Mouse (Mus musculus): ENCODE data around the gene Stxbp1.

Stxbp1 gene

DNA sequence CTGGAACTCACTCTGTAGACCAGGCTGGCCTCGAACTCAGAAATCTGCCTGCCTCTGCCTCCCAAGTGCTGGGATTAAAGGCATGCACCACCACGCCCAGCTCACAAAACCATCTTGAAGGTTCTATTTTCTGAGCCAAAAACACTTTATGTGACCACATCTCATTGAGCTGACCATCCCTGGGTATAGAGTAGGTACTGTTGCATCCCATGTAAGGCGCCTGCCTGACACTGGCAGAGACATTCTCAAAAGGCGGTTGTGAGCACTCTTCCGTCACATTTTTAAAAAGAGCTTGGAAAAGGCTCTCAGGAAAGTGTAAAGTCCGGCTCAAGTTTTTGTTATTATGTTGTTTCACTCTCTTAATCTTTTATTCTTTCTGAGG is 90.4 kb downstream of the Stxbp1 start:
- no peak for DNase-seq (ENCODE audit: inconsistent ontology term)

DNA sequence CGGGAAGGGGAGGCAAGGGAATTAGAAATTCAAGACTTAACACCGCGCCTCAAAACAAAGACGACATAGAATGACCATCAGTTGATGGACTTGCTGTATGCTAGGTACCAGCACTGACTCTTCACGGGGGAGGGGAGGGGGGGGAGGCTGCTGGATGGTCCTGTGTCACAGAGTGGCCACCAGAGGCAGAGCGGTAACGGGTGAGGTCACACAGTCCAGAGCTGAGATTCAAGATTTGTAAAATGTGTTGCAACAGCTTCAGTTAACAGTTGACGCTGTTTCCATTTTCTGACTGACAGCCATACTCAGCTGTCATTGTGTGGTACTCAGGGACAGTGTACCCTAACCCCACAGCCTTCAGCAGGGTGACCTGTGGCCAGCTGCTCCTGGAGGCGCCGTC is 94.9 kb downstream of the Stxbp1 start:
- no peak for DNase-seq (ENCODE audit: inconsistent ontology term)

DNA sequence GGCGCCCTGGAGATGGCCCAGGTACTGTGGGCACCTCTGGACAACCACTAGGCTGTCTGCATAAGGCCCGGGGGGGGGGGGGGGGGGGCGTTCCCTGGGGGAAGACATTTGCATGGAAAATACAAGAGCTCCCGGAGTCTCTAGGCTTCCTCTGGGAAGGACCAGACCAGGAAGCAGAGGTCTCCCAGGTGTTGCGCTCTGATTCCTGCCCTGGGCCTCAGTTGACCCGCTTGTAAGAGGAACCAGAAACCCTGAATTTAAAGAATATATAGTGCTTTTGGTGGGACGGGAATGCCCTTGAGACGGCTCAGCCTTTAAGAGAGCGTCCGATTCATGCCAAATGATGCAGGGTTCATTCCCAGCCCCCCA is 95.4 kb downstream of the Stxbp1 start:
- no peak for DNase-seq (ENCODE audit: inconsistent ontology term)

DNA sequence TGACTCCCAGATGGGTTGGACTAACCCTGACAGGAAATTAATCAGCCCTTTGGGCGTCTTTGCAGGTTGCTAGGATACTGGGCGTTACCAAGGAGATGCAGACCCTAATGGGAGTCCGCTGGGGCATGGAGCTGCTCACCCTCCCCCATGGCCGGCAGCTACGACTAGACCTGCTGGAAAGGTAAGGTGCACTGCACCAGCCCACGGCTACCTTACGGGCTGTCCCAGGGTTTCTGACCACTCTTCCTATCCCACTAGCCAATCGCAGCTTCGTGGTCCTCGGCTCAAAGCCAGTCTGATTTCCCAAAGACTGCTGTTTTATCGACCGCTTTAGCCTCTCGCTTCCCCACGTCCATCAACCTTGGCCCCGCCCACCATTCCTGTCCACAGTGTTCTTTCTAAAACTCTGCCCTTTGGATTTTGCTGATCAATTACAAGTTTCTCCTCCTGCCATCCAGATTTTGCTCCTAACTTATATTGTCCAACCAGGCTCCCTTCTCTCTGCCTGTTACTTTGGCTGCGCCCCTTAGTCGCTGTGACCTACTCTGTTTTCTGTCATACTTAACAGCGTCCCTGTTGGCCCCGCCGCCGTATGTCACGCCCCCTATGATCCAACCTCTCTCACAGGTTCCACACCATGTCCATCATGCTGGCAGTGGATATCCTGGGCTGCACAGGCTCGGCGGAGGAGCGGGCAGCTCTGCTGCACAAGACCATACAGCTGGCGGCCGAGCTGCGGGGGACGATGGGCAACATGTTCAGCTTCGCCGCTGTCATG is 96.0 kb downstream of the Stxbp1 start:
- DNase-seq (ENCODE audit: inconsistent ontology term), result peak; percentile 74

DNA sequence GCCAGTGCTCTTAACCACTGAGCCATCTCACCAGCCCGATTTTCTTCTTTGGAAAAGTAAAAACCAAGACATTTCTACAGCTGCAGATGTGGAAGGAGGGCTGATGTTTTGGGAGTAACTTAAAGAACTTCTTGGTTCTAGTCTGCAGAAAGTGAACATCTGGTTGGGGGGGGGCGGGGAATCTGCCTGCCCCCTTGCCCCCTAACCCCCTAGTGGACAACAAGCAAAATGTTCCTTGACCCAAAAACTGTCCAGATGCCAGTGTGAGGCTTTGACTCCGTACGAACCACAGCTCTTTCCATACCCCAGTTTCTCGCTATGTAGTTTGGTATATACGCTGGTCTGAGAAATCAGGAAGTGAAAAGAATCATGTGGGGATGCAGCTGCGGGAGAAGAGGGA is 96.8 kb downstream of the Stxbp1 start:
- DNase-seq (ENCODE audit: inconsistent ontology term), result no peak

DNA sequence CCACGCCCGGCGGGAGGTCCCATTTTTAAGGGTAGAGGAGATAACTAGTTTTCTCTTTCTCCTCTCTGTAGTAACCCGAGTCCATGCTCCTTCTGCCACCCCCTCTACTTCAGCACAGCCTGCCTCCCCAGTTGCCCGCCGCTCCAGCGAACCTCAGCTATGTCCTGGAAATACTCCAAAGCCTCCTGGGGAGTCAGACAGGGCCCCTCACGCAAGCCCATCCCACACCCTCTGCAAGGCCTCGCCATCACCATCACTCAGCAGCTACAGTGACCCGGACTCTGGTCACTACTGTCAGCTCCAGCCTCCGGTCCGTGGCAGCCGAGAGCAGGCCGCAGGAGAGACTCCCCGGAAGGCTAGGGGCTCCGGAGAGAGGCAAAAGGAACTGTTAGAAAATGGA is 98.0 kb downstream of the Stxbp1 start:
- no peak for DNase-seq (ENCODE audit: inconsistent ontology term)

DNA sequence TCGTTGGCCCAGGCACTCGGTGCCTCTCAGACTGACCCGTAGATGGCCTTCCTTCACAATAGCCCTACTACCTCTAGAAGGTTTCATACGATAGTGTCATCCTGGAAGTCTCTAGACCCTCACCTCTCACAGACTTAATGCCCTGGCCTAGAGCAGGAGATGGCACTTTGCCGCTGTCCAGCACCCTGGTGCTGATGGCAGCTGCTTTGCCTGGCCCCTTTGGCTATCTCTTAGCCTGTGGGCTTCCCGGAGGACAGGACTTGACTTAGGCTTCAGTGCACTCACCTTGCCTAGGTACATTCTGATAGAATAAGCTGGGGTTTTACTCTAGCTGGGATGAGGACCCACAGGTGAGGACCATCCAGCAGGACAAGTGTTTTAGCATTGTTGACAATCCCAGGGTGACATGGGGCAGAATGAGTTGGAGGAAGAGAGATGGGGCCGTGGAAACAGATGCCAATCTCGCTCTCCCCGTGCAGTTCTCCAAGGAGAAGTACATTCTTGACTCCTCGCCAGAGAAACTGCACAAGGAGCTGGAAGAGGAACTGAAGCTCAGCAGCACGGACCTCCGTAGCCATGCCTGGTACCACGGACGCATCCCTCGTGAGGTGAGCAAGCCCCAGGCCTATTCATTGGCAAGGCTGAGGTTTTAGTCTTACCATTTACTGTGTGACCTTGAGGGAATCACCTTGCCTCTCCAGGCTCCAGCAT is 102.6 kb downstream of the Stxbp1 start:
- no peak for DNase-seq (ENCODE audit: inconsistent ontology term)

DNA sequence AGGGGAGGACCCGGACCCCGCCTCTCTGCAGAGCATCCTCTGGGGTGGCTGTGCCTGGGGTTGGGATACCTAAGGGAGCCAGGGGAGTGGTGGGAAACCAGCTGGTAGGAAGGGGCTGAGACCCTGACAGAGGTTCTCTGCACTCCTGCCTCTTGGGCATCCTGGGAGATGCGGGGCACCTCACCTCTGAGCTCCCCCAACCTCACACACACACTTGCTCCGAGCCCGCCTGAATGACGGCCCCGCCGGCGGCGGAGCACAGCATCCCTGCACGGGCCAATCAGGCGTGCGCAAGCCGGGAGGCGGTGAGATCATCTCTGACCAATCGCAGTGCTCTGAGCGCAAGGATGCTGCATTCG is 104.9 kb downstream of the Stxbp1 start:
- no peak for DNase-seq (ENCODE audit: inconsistent ontology term)

DNA sequence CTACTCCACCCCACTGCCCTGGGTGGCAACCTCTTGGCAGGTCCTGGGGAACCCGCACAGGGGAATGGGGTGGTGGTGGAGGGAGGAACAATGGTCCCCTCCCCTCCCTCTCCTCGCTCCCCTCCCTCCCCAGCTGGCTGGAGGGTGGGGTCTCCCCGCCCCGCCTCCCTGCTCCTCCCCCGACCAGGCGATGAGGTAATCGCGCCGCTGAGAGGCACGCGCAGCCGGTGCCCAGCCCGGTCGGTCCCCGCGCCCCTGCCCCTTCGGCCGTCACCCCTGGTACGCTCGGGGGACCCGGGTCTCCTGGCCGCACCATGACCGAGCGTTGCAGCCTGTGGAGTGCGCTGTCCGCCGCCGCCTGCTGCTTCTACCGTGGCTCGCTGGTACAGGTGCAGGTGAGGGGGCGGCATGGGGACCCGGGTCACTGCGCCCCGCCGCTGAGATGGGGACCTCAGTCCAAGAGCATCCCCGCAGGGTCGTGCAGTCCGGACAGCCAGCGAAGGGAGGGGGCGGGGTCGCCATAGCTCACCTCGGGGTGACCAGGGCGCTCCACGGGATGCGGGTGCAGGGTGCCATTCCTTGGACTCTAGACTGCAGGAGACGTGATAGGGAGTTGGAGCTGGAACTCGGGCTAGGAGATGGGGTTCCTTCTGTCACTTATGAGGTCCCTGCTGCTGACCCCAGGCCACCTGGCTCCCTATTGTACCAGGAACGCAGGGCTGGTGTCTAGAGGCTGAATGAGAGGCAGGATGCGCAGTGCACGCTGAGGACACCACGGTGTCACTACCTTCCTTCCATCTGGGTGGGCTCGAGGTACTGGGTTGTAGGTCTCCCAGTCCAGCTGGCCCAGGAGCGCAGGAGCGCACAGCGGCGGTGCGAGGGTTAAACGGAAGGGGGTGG is 105.5 kb downstream of the Stxbp1 start:
- peak; percentile 55 for DNase-seq (ENCODE audit: inconsistent ontology term)

DNA sequence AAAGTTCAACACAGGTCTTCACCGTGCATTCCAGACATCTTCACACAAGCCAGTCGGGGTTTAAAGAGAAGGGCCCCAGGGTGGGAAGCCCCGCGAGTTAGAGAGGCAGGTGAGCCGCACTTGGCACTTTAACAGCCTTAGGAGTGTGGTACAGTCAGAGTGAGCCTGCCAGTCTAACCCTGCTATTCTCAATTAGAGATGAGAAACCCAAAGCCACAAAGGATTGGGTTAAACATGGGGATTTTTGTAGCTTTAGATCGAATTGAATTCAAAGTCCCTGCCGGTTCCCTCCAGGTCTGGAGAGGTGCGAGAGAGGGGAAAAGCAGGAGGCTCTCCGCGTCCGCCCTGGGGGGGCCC is 106.2 kb downstream of the Stxbp1 start, which contains the start of gene 6330409D20Rik:
Gene 6330409D20Rik, minus strand, starts transcription at position 101 of the 357 bp plus-strand sequence.
- DNase-seq (ENCODE audit: inconsistent ontology term), result no peak

DNA sequence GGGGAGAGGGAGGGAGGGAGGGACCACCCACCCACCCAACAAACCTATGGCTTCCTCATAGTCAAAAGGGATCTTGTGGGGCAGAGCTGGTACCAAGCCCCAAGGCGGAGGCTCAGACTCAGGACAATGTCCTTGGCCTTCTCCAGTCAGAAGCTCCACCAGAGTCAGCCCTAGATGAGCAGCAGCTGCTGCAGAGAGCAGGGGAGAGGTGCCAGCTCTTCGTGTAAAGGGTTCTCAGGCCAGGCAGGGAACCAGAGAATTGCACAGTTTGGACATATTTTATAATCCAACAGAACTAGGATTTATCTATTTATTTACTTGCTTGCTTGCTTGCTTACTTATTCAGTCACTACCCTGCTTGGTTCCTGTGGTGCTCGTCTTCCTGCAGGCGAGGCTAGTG is 107.7 kb downstream of the Stxbp1 start:
- DNase-seq (ENCODE audit: inconsistent ontology term), result no peak
